Mouse (Mus musculus): ENCODE data around the gene Smpd4.

GRCm38 (mm10) chr16:17641301-17641700 is 22.1 kb downstream of the Smpd4 start:
- TF ChIP-seq CTCF (IDR thresholded peaks at IDR 0.05; ENCODE audit: insufficient read depth, low read length) = no peak
- TF ChIP-seq POLR2A (IDR thresholded peaks at IDR 0.05; ENCODE audit: borderline replicate concordance, extremely low read depth, low read depth, low read length) = no peak
